Mouse (Mus musculus): ENCODE data around the gene Adcy7.
A peak's percentile ranks its signal among the peaks of the same experiment; 100 is the strongest.

Gene Adcy7

GRCm38 (mm10) chr8:88272231-88273050 is at the start of gene Adcy7:
Gene Adcy7, plus strand, starts transcription at chr8:88272403.
- peak; percentile 56 for ATAC-seq (ENCODE audit: insufficient number of reproducible peaks, low FRiP score, low TSS enrichment)

- no peak for ATAC-seq (ENCODE audit: insufficient number of reproducible peaks, low FRiP score, low TSS enrichment)
These were observed 46.8 kb upstream of the Adcy7 start for GRCm38 (mm10) chr8:88225358-88225757.

GRCm38 (mm10) chr8:88227851-88228250 is 44.4 kb upstream of the Adcy7 start:
- 0 out of 2 replicates have a peak, but pooled peaks have one; percentile 56 for ATAC-seq (ENCODE audit: insufficient number of reproducible peaks, low FRiP score, low TSS enrichment)

GRCm38 (mm10) chr8:88228286-88228685 is 43.9 kb upstream of the Adcy7 start:
- no peak for ATAC-seq (ENCODE audit: insufficient number of reproducible peaks, low FRiP score, low TSS enrichment)

DNA sequence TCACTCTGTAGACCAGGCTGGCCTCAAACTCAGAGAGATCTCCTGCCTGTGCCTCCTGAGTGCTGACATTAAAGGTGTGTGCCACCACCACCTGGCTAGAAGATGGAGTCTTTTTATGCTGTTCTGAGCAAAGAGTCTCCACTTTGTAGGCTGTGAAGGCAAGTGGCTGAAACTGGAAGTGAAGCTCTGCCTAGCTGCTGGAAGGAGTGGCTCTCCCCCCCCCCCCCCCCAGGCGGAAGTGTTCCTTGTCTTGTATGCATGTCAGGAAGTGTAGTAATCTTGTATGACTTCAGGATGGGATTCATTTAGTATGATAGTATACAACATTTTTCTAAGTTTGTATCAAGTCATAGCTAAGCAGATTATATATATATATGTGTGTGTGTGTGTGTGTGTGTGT is 43.4 kb upstream of the Adcy7 start:
- ATAC-seq (ENCODE audit: insufficient number of reproducible peaks, low FRiP score, low TSS enrichment), result no peak

DNA sequence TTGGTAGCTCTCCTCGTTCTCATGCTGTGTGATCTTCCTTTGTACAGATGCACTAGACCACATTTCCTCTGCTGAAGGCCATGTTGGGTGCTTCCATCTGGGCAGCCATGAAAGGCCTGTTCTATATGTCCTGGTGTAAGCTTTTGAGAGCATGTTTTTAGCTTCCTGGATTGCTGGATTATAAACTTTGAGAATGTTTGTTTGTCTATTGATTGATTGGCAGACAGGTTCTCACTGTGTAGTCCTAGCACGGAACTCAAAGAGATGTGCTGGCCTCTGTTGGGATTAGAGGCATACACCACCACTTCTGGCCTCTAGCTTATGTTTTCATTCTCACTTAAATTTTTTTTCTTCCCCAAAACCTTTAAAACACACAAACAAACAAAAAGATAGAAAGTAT is 35.5 kb upstream of the Adcy7 start:
- no peak for ATAC-seq (ENCODE audit: insufficient number of reproducible peaks, low FRiP score, low TSS enrichment)

DNA sequence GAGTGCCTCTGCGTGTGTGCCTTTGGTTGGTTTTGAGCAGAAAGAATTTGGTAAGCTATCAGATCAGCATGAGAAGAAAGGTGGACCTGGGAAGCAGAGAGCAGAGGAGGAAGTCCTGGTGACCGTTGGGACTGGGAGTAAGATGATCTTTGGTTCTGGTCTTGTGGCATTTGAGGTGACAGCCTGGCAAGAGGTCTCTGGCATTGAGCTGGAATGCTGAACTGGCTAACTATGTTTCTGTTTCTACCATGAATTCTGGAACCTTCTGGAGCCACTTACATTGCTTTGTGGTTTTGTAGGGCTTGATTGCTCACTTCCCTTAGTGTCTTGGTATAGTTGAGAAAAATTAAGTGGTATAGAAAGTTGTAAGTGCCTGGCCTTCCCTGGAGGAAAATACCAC is 34.6 kb upstream of the Adcy7 start:
- ATAC-seq (ENCODE audit: insufficient number of reproducible peaks, low FRiP score, low TSS enrichment), result no peak

- ATAC-seq (ENCODE audit: insufficient number of reproducible peaks, low FRiP score, low TSS enrichment), result no peak
These were observed 32.9 kb upstream of the Adcy7 start for GRCm38 (mm10) chr8:88239277-88239676.

- no peak for ATAC-seq (ENCODE audit: insufficient number of reproducible peaks, low FRiP score, low TSS enrichment)
These were observed 30.3 kb upstream of the Adcy7 start for GRCm38 (mm10) chr8:88241871-88242270.

DNA sequence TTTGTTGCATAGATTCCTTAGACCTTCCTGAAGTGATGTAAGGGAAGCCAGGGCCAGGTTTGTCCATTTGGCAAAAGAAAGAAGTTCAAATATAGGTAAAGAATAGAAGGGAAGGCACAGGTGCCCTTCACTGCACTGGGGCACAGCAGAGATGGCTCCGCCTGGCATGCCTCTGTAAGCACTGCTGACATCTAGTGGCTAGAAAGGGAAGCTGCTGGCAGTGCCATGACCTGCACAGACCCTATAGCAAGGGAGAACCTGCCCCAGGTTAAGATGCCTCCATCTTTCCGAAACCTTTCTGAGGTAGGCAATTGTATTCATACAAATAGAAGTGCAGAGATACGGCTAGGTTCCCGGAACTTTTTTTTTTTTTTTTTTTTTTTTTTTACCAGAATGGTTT is 27.9 kb upstream of the Adcy7 start:
- peak; percentile 64; the same call in 1 of the 2 replicates for ATAC-seq (ENCODE audit: insufficient number of reproducible peaks, low FRiP score, low TSS enrichment)

- no peak for ATAC-seq (ENCODE audit: insufficient number of reproducible peaks, low FRiP score, low TSS enrichment)
These were observed 19.4 kb upstream of the Adcy7 start for GRCm38 (mm10) chr8:88252791-88253190.

DNA sequence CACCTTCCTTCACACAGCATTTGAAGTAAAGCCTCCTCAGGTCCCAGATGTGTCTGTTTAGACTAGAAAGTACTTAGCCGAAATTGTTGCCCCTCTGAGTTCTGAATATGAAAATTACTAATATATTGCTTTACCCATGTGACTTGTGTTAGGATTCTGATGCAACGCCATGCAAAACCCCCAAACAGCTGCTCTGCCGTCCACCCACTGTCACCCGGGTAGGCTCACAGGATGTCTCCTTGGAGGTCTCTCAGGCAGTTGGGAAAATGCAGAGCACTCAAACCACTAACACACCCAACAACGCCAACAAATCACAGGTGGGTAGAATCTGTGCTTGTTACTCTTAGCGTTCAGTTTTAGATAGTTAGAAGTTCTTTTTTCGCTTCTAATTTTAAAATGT is 17.2 kb upstream of the Adcy7 start:
- ATAC-seq (ENCODE audit: insufficient number of reproducible peaks, low FRiP score, low TSS enrichment), result no peak

DNA sequence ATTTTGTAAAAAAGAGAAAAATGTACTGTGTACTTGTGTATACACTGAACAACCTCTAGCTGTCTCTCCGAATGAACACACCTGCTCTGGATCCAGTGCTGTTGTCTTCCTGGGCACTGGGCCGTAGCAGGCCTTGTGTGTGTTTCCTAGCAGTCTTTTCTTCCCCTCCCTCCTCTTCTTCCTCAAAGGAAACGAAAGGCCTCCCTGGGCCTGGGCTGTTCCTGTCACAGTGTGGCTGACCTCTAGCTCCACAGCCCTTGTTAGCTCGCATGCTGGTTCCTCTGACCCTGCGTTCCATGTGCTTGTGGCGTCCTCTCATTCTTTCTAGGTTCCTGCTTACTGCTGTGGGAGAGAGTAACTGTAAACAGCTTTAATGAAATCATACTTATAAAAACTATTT is 14.2 kb upstream of the Adcy7 start:
- ATAC-seq (ENCODE audit: insufficient number of reproducible peaks, low FRiP score, low TSS enrichment), result no peak

- no peak for ATAC-seq (ENCODE audit: insufficient number of reproducible peaks, low FRiP score, low TSS enrichment)
These were observed 13.7 kb upstream of the Adcy7 start for GRCm38 (mm10) chr8:88258544-88258943.

DNA sequence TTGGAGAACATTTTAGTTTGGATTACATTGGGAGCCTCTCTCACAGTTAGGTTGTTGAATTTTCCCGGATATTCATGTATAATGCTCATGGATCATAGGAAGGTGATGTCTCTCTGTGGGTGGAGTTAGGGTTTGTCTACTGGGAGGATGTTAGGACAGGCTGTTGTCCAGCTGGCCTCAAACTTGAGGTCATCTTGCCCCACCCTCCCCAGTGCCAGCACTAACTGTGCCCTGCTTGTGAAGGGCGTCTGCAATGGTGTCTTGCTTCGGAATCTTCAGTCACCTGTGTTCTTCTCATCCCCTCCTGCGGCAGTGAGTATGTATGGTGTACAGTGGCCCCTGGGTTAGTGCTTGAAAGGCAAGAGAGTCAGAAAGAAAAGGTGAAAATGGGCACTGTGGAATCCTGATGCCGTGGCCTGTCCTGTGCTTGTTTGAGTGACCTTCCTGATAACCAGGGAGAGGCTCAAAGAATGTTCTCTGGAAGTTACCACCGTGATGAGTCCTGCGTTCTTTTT is 11.7 kb upstream of the Adcy7 start:
- no peak for ATAC-seq (ENCODE audit: insufficient number of reproducible peaks, low FRiP score, low TSS enrichment)

DNA sequence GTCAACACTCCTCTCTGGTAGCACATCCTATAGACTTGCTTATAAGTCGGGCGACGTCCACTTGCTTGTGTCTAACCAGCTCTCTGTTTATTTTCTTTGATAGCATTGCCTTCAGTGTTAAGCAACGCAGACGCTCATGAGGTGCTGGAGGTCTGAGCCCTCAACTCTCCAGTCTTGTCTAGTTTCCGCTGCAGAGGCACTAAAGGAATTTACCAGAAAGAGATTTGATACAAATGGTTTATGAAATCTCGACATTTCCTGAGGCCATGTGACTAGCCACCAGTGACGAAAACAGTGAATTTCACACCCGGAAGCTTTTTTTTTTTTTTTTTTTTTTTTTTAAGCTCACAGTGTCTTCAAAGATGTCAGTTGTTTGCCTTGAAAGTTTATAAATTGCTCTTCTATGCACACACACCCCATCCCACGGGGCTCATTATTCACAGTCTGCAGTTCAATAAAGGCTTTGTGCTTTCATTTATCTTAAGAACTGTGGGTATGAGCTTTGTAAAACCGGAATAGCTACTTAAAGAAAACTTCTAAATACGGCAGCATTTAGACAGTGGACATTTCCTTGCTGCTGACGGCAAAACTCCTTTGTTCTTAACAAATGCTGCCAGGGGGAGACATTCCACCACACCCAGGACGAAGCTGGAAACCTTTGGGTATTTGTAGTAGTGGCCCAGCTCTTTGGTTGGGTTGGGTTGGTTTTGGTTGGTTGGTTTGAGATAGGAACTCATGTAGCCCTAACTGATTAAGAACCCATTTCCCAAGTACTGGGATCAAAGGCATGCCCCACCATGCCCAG is 9.2 kb upstream of the Adcy7 start:
- ATAC-seq (ENCODE audit: insufficient number of reproducible peaks, low FRiP score, low TSS enrichment), result no peak

GRCm38 (mm10) chr8:88265511-88265910 is 6.7 kb upstream of the Adcy7 start:
- ATAC-seq (ENCODE audit: insufficient number of reproducible peaks, low FRiP score, low TSS enrichment), result no peak

GRCm38 (mm10) chr8:88266170-88266800 is 5.9 kb upstream of the Adcy7 start:
- no peak for ATAC-seq (ENCODE audit: insufficient number of reproducible peaks, low FRiP score, low TSS enrichment)

DNA sequence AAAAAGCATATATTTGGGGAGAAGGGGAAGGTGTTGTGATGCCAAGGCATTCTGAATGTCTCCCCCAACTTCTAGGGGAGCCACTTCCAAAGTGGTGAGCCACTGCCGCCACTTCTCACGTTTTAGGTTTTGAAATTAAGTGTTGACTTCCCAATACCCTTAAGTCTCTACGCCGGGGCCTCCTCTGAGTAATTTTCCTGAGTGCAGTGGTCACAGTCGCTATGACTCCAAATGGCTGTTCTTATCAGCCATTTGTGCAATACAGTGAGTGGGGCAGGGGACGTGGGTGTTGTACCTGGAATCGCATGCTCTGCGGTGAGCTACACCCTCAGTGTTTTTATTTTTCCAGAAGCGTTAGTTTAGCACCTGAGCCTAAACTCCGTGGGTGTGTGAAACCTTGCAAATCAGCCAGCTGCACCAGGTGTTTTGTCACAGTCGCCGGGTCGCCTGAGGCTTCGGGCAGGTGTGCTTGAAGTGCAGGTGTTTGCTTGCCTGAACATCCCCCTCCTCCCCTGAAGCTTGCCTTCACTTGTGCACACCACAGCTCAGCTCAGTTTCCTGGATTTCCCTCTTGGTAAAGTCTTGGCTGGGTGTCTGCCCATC is 5.3 kb upstream of the Adcy7 start:
- no peak for ATAC-seq (ENCODE audit: insufficient number of reproducible peaks, low FRiP score, low TSS enrichment)

GRCm38 (mm10) chr8:88269107-88269875 is 2.9 kb upstream of the Adcy7 start:
- ATAC-seq (ENCODE audit: insufficient number of reproducible peaks, low FRiP score, low TSS enrichment), result no peak
